In the genomic region with DNA sequence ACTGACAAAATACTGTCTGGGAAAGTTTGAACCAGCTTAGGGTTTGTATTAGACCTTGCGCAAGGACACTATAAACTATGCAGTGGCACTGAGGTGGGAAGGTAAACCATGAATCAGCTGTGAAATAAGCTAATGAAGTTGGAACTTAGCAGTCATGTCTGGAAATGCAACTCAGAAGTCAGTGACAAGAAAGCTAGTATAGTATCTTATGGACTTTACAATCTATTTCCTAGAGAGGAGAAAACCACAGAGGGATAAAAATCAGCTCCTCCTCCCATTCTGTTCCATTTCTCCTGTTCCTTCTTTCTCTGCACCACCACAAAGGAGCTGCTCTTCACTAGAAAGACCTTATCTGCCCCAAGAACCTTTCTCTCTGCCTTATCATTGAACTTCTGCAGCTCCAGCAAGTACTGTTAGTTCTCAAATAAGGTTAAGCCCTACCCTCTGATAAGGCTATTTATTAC, we compare ENCODE assay signal across 25 mouse cellular contexts.
A peak's percentile ranks its signal among the peaks of the same experiment; 100 is the strongest.
DNase-seq lines count a peak whose midpoint lies in the region; ATAC-seq and TF ChIP-seq lines count a peak whose summit lies in the region.
"Had no signal": no experiment of that assay in that cellular context is flagged by ENCODE, and none has a peak within 500 bp of the region (broad histone marks: within the 10 kb centered on the region; RNA-seq: fewer than 3 reads in every experiment).

No protein-coding gene starts in this region.

- TF ChIP-seq EP300 in stomach, postnatal 0 days (optimal IDR thresholded peaks at IDR 0.05): no peak

- H3K27ac ChIP-seq in stomach, embryonic 15.5 days: no peak overlapping the region
- H3K27ac ChIP-seq in stomach, postnatal 0 days (replicated peaks): no peak overlapping the region
- H3K27ac ChIP-seq in intestine, embryonic 15.5 days: no peak overlapping the region
- 0 out of 2 replicates have a peak overlapping the region, but pooled peaks have one; percentile 24 for H3K27ac ChIP-seq in liver, embryonic 15.5 days (replicated peaks)
- H3K27ac ChIP-seq in stomach, embryonic 16.5 days (ENCODE audit: low read length): no peak overlapping the region
- H3K27ac ChIP-seq: embryonic facial prominence, embryonic 12.5 days; forebrain, embryonic 12.5 days; hindbrain, embryonic 12.5 days; left cerebral cortex, adult 2 months; limb, embryonic 15.5 days; midbrain, embryonic 13.5 days had no signal

- 93% methylated on average over 1 of the region's 1 CpGs for WGBS in stomach, embryonic 15.5 days
- WGBS in stomach, postnatal 0 days: 78% methylated on average over 1 of the region's 1 CpGs
- 73% methylated on average over 1 of the region's 1 CpGs for WGBS in intestine, embryonic 15.5 days
- WGBS in liver, embryonic 15.5 days (ENCODE audit: insufficient replicate concordance): 60% methylated on average over 1 of the region's 1 CpGs
- 80% methylated on average over 1 of the region's 1 CpGs for WGBS in stomach, embryonic 16.5 days

- H3K4me2 ChIP-seq in stomach, embryonic 15.5 days: no peak overlapping the region
- no peak overlapping the region for H3K4me2 ChIP-seq in stomach, postnatal 0 days (replicated peaks; ENCODE audit: low read depth)
- H3K4me2 ChIP-seq in intestine, embryonic 15.5 days (replicated peaks): no peak overlapping the region
- 0 out of 2 replicates have a peak overlapping the region, but pooled peaks have one; percentile 0 for H3K4me2 ChIP-seq in liver, embryonic 15.5 days
- H3K4me2 ChIP-seq in stomach, embryonic 16.5 days (ENCODE audit: low read depth, low read length): no peak overlapping the region
- H3K4me2 ChIP-seq: embryonic facial prominence, embryonic 12.5 days; forebrain, embryonic 12.5 days; hindbrain, embryonic 12.5 days; limb, embryonic 15.5 days; midbrain, embryonic 13.5 days had no signal

- no peak for TF ChIP-seq CTCF in stomach, postnatal 0 days (IDR thresholded peaks at IDR 0.05; ENCODE audit: low read depth)

- no peaks in the 10 kb centered on the region for H3K4me1 ChIP-seq in stomach, embryonic 15.5 days
- no peaks in the 10 kb centered on the region for H3K4me1 ChIP-seq in stomach, postnatal 0 days (replicated peaks; ENCODE audit: control insufficient read depth, insufficient read depth)
- H3K4me1 ChIP-seq in intestine, embryonic 15.5 days (replicated peaks): no peaks in the 10 kb centered on the region
- H3K4me1 ChIP-seq in liver, embryonic 15.5 days (replicated peaks): peaks cover 11% of the 10 kb centered on the region; the same call in 1 of the 2 replicates
- no peaks in the 10 kb centered on the region for H3K4me1 ChIP-seq in stomach, embryonic 16.5 days (ENCODE audit: control insufficient read depth, insufficient read depth, low read length)
- H3K4me1 ChIP-seq: embryonic facial prominence, embryonic 12.5 days; forebrain, embryonic 12.5 days; hindbrain, embryonic 12.5 days; limb, embryonic 15.5 days; midbrain, embryonic 13.5 days had no signal

- peak; percentile 86 for ATAC-seq in stomach, embryonic 15.5 days (ENCODE audit: insufficient read depth, low FRiP score, low read depth)
- ATAC-seq in stomach, postnatal 0 days (ENCODE audit: low FRiP score, low TSS enrichment): no peak
- peak; percentile 87 for ATAC-seq in intestine, embryonic 15.5 days
- ATAC-seq in liver, embryonic 15.5 days (ENCODE audit: insufficient read depth): peak; percentile 96
- peak; percentile 40; the same call in 1 of the 2 replicates for ATAC-seq in stomach, embryonic 16.5 days (ENCODE audit: insufficient read depth, low FRiP score)
- ATAC-seq in activated CD4-positive, CD25-positive, alpha-beta regulatory T cell, adult 4 months: no peak
- ATAC-seq: CD4-positive, CD25-positive, alpha-beta regulatory T cell, adult 4 months; midbrain, embryonic 13.5 days had no signal

- no peaks in the 10 kb centered on the region for H3K36me3 ChIP-seq in stomach, embryonic 15.5 days
- H3K36me3 ChIP-seq in stomach, postnatal 0 days (ENCODE audit: control insufficient read depth, insufficient read depth, low read length): no peaks in the 10 kb centered on the region
- H3K36me3 ChIP-seq in intestine, embryonic 15.5 days: no peaks in the 10 kb centered on the region
- no peaks in the 10 kb centered on the region for H3K36me3 ChIP-seq in liver, embryonic 15.5 days (replicated peaks)
- H3K36me3 ChIP-seq in stomach, embryonic 16.5 days (ENCODE audit: control insufficient read depth, insufficient read depth, low read length): no peaks in the 10 kb centered on the region
- H3K36me3 ChIP-seq: embryonic facial prominence, embryonic 12.5 days; forebrain, embryonic 12.5 days; hindbrain, embryonic 12.5 days; limb, embryonic 15.5 days; midbrain, embryonic 13.5 days had no signal

- no peaks in the 10 kb centered on the region for H3K27me3 ChIP-seq in stomach, embryonic 15.5 days (replicated peaks)
- no peaks in the 10 kb centered on the region for H3K27me3 ChIP-seq in stomach, postnatal 0 days (ENCODE audit: control insufficient read depth, insufficient read depth, low read length)
- no peaks in the 10 kb centered on the region for H3K27me3 ChIP-seq in intestine, embryonic 15.5 days (replicated peaks)
- no peaks in the 10 kb centered on the region for H3K27me3 ChIP-seq in liver, embryonic 15.5 days
- no peaks in the 10 kb centered on the region for H3K27me3 ChIP-seq in stomach, embryonic 16.5 days (ENCODE audit: control insufficient read depth, insufficient read depth, low read length)
- H3K27me3 ChIP-seq: embryonic facial prominence, embryonic 12.5 days; forebrain, embryonic 12.5 days; hindbrain, embryonic 12.5 days; limb, embryonic 15.5 days; midbrain, embryonic 13.5 days had no signal

- no peak overlapping the region for H3K9ac ChIP-seq in stomach, embryonic 15.5 days
- no peak overlapping the region for H3K9ac ChIP-seq in stomach, postnatal 0 days (ENCODE audit: low read length)
- H3K9ac ChIP-seq in intestine, embryonic 15.5 days: no peak overlapping the region
- no peak overlapping the region for H3K9ac ChIP-seq in liver, embryonic 15.5 days
- no peak overlapping the region for H3K9ac ChIP-seq in stomach, embryonic 16.5 days (ENCODE audit: low read length)
- H3K9ac ChIP-seq: embryonic facial prominence, embryonic 12.5 days; forebrain, embryonic 12.5 days; hindbrain, embryonic 12.5 days; limb, embryonic 15.5 days; midbrain, embryonic 13.5 days had no signal

- no peaks in the 10 kb centered on the region for H3K9me3 ChIP-seq in stomach, embryonic 15.5 days
- H3K9me3 ChIP-seq in stomach, postnatal 0 days (ENCODE audit: control insufficient read depth, low read length): no peaks in the 10 kb centered on the region
- H3K9me3 ChIP-seq in intestine, embryonic 15.5 days: no peaks in the 10 kb centered on the region
- no peaks in the 10 kb centered on the region for H3K9me3 ChIP-seq in liver, embryonic 15.5 days (replicated peaks)
- H3K9me3 ChIP-seq in stomach, embryonic 16.5 days (replicated peaks; ENCODE audit: control insufficient read depth, low read length): no peaks in the 10 kb centered on the region
- H3K9me3 ChIP-seq: embryonic facial prominence, embryonic 12.5 days; forebrain, embryonic 12.5 days; hindbrain, embryonic 12.5 days; limb, embryonic 15.5 days; midbrain, embryonic 13.5 days had no signal

- DNase-seq in stomach, postnatal 0 days (ENCODE audit: low spot score): no peak
- no peak for DNase-seq in spleen, postnatal 4 days (ENCODE audit: low spot score in 2 of 2)
- DNase-seq in Muller cell, postnatal 12 days (ENCODE audit: inconsistent ontology term): no peak
- DNase-seq: adrenal gland, postnatal 14 days; cerebellum, adult 11-12 months; cerebellum, postnatal 14 days; kidney, adult 9 months; kidney, postnatal 36 days; layer of hippocampus, adult 9-11 months; left cerebral cortex, postnatal 4 days; lung, postnatal 4 days; retina, postnatal 1 day; right cerebral cortex, postnatal 25 days had no signal

- no peak overlapping the region for H3K4me3 ChIP-seq in stomach, embryonic 15.5 days (replicated peaks)
- H3K4me3 ChIP-seq in stomach, postnatal 0 days (ENCODE audit: low read depth, low read length): no peak overlapping the region
- H3K4me3 ChIP-seq in intestine, embryonic 15.5 days (replicated peaks): no peak overlapping the region
- no peak overlapping the region for H3K4me3 ChIP-seq in liver, embryonic 15.5 days (replicated peaks)
- no peak overlapping the region for H3K4me3 ChIP-seq in stomach, embryonic 16.5 days (replicated peaks; ENCODE audit: low read length)
- H3K4me3 ChIP-seq: embryonic facial prominence, embryonic 12.5 days; forebrain, embryonic 12.5 days; hindbrain, embryonic 12.5 days; left cerebral cortex, adult 2 months; limb, embryonic 15.5 days; midbrain, embryonic 13.5 days had no signal

Comparison
In these comparisons a context has a peak if more than half of its experiments do, and no peak if none do; other contexts are left out.
1. ATAC-seq: peak in stomach, embryonic 15.5 days (single experiment), intestine, embryonic 15.5 days (single experiment), liver, embryonic 15.5 days (single experiment) and stomach, embryonic 16.5 days (single experiment); none in stomach, postnatal 0 days (single experiment) and activated CD4-positive, CD25-positive, alpha-beta regulatory T cell, adult 4 months (single experiment).